Mouse (Mus musculus): ENCODE measurements at regions not wholly inside any gene's neighbourhood (a gene's known extent, or its start where the extent isn't known, plus 50 kb on each side); places are given as distances from the start of the nearest gene placed in this dataset.

GRCm38 (mm10) chr8:17775411-17775810 is 1202.6 kb downstream of the Defb40 start:
- Histone ChIP-seq H3K27ac (ENCODE audit: insufficient read depth, low read depth) (no peak overlapping the region), H3K4me2 (ENCODE audit: insufficient read depth, low read depth, poor library complexity, severe bottlenecking) (no peak overlapping the region), H3K9me3 (replicated peaks; ENCODE audit: low read length) (peaks cover 35% of the 10 kb centered on the region), H3K4me3 (replicated peaks in 1 of 3; ENCODE audit: low read depth in 2 of 3, low read length in 2 of 3, poor library complexity in 1 of 3) (no peak overlapping the region), H3K9ac (ENCODE audit: insufficient read depth, low read depth) (no peak overlapping the region), H3K27me3 (replicated peaks) (no peaks in the 10 kb centered on the region), H3K79me2 (replicated peaks; ENCODE audit: control insufficient read depth, extremely low read depth, insufficient read depth, poor library complexity, severe bottlenecking) (no peaks in the 10 kb centered on the region), H3K4me1 (ENCODE audit: control insufficient read depth in 1 of 2, insufficient read depth in 2 of 2) (no peaks in the 10 kb centered on the region), H3K36me3 (replicated peaks in 1 of 2; ENCODE audit: control insufficient read depth in 1 of 2, insufficient read depth in 1 of 2, low read length in 1 of 2) (no peaks in the 10 kb centered on the region)
- no peak for DNase-seq (ENCODE audit: extremely low read depth)
- in situ Hi-C loops (cut with MboI; ENCODE audit: low pct_ligation_motif_present, low pct_unique_long_range_greater_than_20kb, low sequenced_read_pairs) = no loop called here
- dilution Hi-C loops (cut with MboI; ENCODE audit: extremely low pct_ligation_motif_present, extremely low pct_unique_long_range_greater_than_20kb, low sequenced_read_pairs) = no loop called here
- TF ChIP-seq CHD1 (IDR thresholded peaks at IDR 0.05; ENCODE audit: low read depth, low read length) (no peak), TCF12 (IDR thresholded peaks at IDR 0.05; ENCODE audit: low read depth, low read length) (no peak)

GRCm38 (mm10) chr8:17773311-17773710 is 1204.7 kb downstream of the Defb40 start:
- Histone ChIP-seq H3K79me2 (replicated peaks; ENCODE audit: control insufficient read depth, extremely low read depth, insufficient read depth, poor library complexity, severe bottlenecking) (no peaks in the 10 kb centered on the region), H3K27ac (ENCODE audit: insufficient read depth, low read depth) (no peak overlapping the region), H3K36me3 (replicated peaks in 1 of 2; ENCODE audit: control insufficient read depth in 1 of 2, insufficient read depth in 1 of 2, low read length in 1 of 2) (no peaks in the 10 kb centered on the region), H3K9ac (ENCODE audit: insufficient read depth, low read depth) (no peak overlapping the region), H3K4me1 (ENCODE audit: control insufficient read depth in 1 of 2, insufficient read depth in 2 of 2) (no peaks in the 10 kb centered on the region), H3K27me3 (replicated peaks) (no peaks in the 10 kb centered on the region), H3K4me2 (ENCODE audit: insufficient read depth, low read depth, poor library complexity, severe bottlenecking) (no peak overlapping the region), H3K4me3 (replicated peaks in 1 of 3; ENCODE audit: low read depth in 2 of 3, low read length in 2 of 3, poor library complexity in 1 of 3) (no peak overlapping the region), H3K9me3 (replicated peaks; ENCODE audit: low read length) (peaks cover 30% of the 10 kb centered on the region)
- dilution Hi-C loops (cut with MboI; ENCODE audit: extremely low pct_ligation_motif_present, extremely low pct_unique_long_range_greater_than_20kb, low sequenced_read_pairs) = no loop called here
- in situ Hi-C loops (cut with MboI; ENCODE audit: low pct_ligation_motif_present, low pct_unique_long_range_greater_than_20kb, low sequenced_read_pairs) = no loop called here
- no peak for DNase-seq (ENCODE audit: extremely low read depth)
- TF ChIP-seq MYC (IDR thresholded peaks at IDR 0.05; ENCODE audit: low read depth, low read length) (no peak), IRF4 (IDR thresholded peaks at IDR 0.05; ENCODE audit: low read depth, low read length) (no peak), SMC3 (IDR thresholded peaks at IDR 0.05; ENCODE audit: low read depth, low read length) (no peak), ZMIZ1 (IDR thresholded peaks at IDR 0.05; ENCODE audit: low read depth, low read length) (no peak), CHD1 (IDR thresholded peaks at IDR 0.05; ENCODE audit: low read depth, low read length) (no peak), NELFE (IDR thresholded peaks at IDR 0.05; ENCODE audit: low read depth, low read length) (no peak), EP300 (IDR thresholded peaks at IDR 0.05; ENCODE audit: low read length) (no peak), USF1 (IDR thresholded peaks at IDR 0.05; ENCODE audit: low read depth, low read length) (no peak), PAX5 (IDR thresholded peaks at IDR 0.05; ENCODE audit: low read length) (no peak), MAFK (IDR thresholded peaks at IDR 0.05; ENCODE audit: insufficient replicate concordance, low read length) (no peak), TBP (conservative IDR thresholded peaks at IDR 0.05; ENCODE audit: low read depth, low read length) (no peak), JUND (conservative IDR thresholded peaks at IDR 0.05; ENCODE audit: low read depth, low read length) (no peak), ELF1 (IDR thresholded peaks at IDR 0.05; ENCODE audit: low read depth, low read length) (no peak), POLR2A (IDR thresholded peaks at IDR 0.05; ENCODE audit: low read depth, low read length) (no peak), NRF1 (IDR thresholded peaks at IDR 0.05; ENCODE audit: low read depth, low read length) (no peak), CHD2 (IDR thresholded peaks at IDR 0.05; ENCODE audit: low read length) (no peak), JUN (IDR thresholded peaks at IDR 0.05; ENCODE audit: insufficient read depth, low read depth, low read length) (no peak), UBTF (IDR thresholded peaks at IDR 0.05; ENCODE audit: low read depth, low read length) (no peak)
